Mouse (Mus musculus) liver, adult (tissue): ENCODE results near the gene Pfkm.

Experiments used
- GATA4 ChIP-seq: IDR thresholded peaks from 2 replicates; pipeline ENCODE4 v1.6.1; 2014; ENCODE audit warnings: mild to moderate bottlenecking, low read length; ENCODE audit not compliant: insufficient replicate concordance

Gene Pfkm

GRCm38 (mm10) chr15:98114852-98115778 lies 22.7 kb downstream of the Pfkm start:
- TF ChIP-seq GATA4: no peak

- no peak for TF ChIP-seq GATA4
These were observed 23.4 kb downstream of the Pfkm start for GRCm38 (mm10) chr15:98115779-98116163.

GRCm38 (mm10) chr15:98116287-98116686 lies 23.9 kb downstream of the Pfkm start:
- no peak for TF ChIP-seq GATA4

- no peak for TF ChIP-seq GATA4
These were observed 27.0 kb downstream of the Pfkm start for GRCm38 (mm10) chr15:98119363-98119762.

GRCm38 (mm10) chr15:98120831-98121230 lies 28.4 kb downstream of the Pfkm start:
- TF ChIP-seq GATA4: no peak

GRCm38 (mm10) chr15:98131001-98131400 lies 38.6 kb downstream of the Pfkm start:
- no peak for TF ChIP-seq GATA4

GRCm38 (mm10) chr15:98131451-98131850 lies 39.1 kb downstream of the Pfkm start:
- no peak for TF ChIP-seq GATA4

GRCm38 (mm10) chr15:98131942-98132655 lies 39.7 kb downstream of the Pfkm start:
- no peak for TF ChIP-seq GATA4

GRCm38 (mm10) chr15:98133471-98133870 lies 41.1 kb downstream of the Pfkm start:
- TF ChIP-seq GATA4: no peak

- no peak for TF ChIP-seq GATA4
These were observed 41.6 kb downstream of the Pfkm start for GRCm38 (mm10) chr15:98134034-98134433.

- TF ChIP-seq GATA4: no peak
These were observed 42.3 kb downstream of the Pfkm start for GRCm38 (mm10) chr15:98134666-98135065.

- no peak for TF ChIP-seq GATA4
These were observed 43.3 kb downstream of the Pfkm start for GRCm38 (mm10) chr15:98135671-98136070.

- no peak for TF ChIP-seq GATA4
These were observed 44.5 kb downstream of the Pfkm start for GRCm38 (mm10) chr15:98136871-98137270.

GRCm38 (mm10) chr15:98139763-98140162 lies 47.4 kb downstream of the Pfkm start:
- no peak for TF ChIP-seq GATA4

GRCm38 (mm10) chr15:98140809-98141208 lies 48.4 kb downstream of the Pfkm start:
- no peak for TF ChIP-seq GATA4

GRCm38 (mm10) chr15:98142515-98142914 lies 50.1 kb downstream of the Pfkm start:
- TF ChIP-seq GATA4: no peak

- TF ChIP-seq GATA4: no peak
These were observed 52.6 kb downstream of the Pfkm start for GRCm38 (mm10) chr15:98144861-98145507.
